Mouse (Mus musculus): Measurements from ENCODE around the gene Cyp2c54. TPM values are rescaled to one million over a fixed set of nuclear protein-coding genes. Genes with fewer than 3 reads are reported as not detected.

The Cyp2c54 gene
- polyA plus RNA-seq (2017; shearing (Covaris generic)), result not detected

GRCm38 (mm10) chr19:40073701-40074100 is at the start of gene Cyp2c54:
TSS of gene Cyp2c54 (minus strand) at chr19:40073827.

GRCm38 (mm10) chr19:40089421-40089820 is 15.8 kb upstream of the Cyp2c54 start, which contains the start of gene Cyp2c50:
TSS of gene Cyp2c50 (plus strand) at chr19:40089688.

GRCm38 (mm10) chr19:39992140-39992539 is 81.5 kb downstream of the Cyp2c54 start, which contains the start of gene Cyp2c37:
TSS of gene Cyp2c37 (plus strand) at chr19:39992424.

Other genes starting within 250 kb of the Cyp2c54 start
- not detected for gene Cyp2c69, start 187.0 kb downstream of the Cyp2c54 start, polyA plus RNA-seq (2017; shearing (Covaris generic))
- not detected for gene Cyp2c37, start 81.4 kb downstream of the Cyp2c54 start, polyA plus RNA-seq (2017; shearing (Covaris generic))
- not detected for gene Cyp2c50, start 15.9 kb upstream of the Cyp2c54 start, polyA plus RNA-seq (2017; shearing (Covaris generic))
- not detected for gene Cyp2c70, start 113.5 kb upstream of the Cyp2c54 start, polyA plus RNA-seq (2017; shearing (Covaris generic))
- gene Pdlim1, start 198.0 kb upstream of the Cyp2c54 start, polyA plus RNA-seq (2017; shearing (Covaris generic)), result 256 TPM

All from CD4-positive, CD25-positive, alpha-beta regulatory T cell (primary cell).